In genomic region chr7:78595895-78596294, GRCm38 (mm10) we compare ENCODE assay signal across 8 mouse cellular contexts.
DNase-seq lines count a peak whose midpoint lies in the region; ATAC-seq lines count a peak whose summit lies in the region.

No protein-coding gene starts in this region.

- H3K9ac ChIP-seq in lung, embryonic 15.5 days, result no peak overlapping the region

- ATAC-seq in lung, embryonic 15.5 days (ENCODE audit: borderline replicate concordance, extremely low read depth, low FRiP score, low TSS enrichment), result peak; percentile 63; the same call in 1 of the 2 replicates

- H3K4me2 ChIP-seq in lung, embryonic 15.5 days, result no peak overlapping the region

- no peaks in the 10 kb centered on the region for H3K4me1 ChIP-seq in lung, embryonic 15.5 days

- peaks cover 21% of the 10 kb centered on the region for H3K27me3 ChIP-seq in lung, embryonic 15.5 days

- peak; percentile 46 to 55 for DNase-seq in CD8-positive naive resting alpha-beta T cell, adult 2 months (ENCODE audit: low read depth in 2 of 2, low spot score in 2 of 2)
- peak; percentile 82 for DNase-seq in adrenal gland, postnatal 10 days
- DNase-seq in embryo, embryonic 11.5 days (ENCODE audit: low read depth, low spot score), result peak; percentile 57
- peak; percentile 76 to 78 for DNase-seq in heart, postnatal 10 days
- DNase-seq in kidney, postnatal 14 days, result peak; percentile 59
- DNase-seq in ovary, postnatal 14 days (ENCODE audit: low spot score), result peak; percentile 55
- peak; percentile 82 for DNase-seq in thymus, postnatal 14 days

- intact Hi-C loops in heart, postnatal 10 days (cut with DNase I), result loop anchor here (5.0 kb wide), 2 partner anchors 171 to 1464 kb away; no protein-coding TSS in a partner anchor

- H3K27ac ChIP-seq in lung, embryonic 15.5 days, result no peak overlapping the region

- no peak overlapping the region for H3K4me3 ChIP-seq in lung, embryonic 15.5 days

- H3K36me3 ChIP-seq in lung, embryonic 15.5 days, result no peaks in the 10 kb centered on the region

- 4% methylated on average over 4 of the region's 4 CpGs for WGBS in lung, embryonic 15.5 days

- no peaks in the 10 kb centered on the region for H3K9me3 ChIP-seq in lung, embryonic 15.5 days
